Mouse (Mus musculus) megakaryocyte-erythroid progenitor cell, adult 5-6 weeks (primary cell): ENCODE measurements around the gene Dact2. TPM values are rescaled to one million over a fixed set of nuclear protein-coding genes. Genes with fewer than 3 reads are reported as not detected.

Source experiments
- ATAC-seq: replicated peaks from 2 replicates; pipeline ENCODE4 v1.8.0; 2016; ENCODE audit warnings: mild to moderate bottlenecking, inconsistent platforms; ENCODE audit not compliant: severe bottlenecking, poor library complexity, low FRiP score, low TSS enrichment
- total RNA-seq, 2 experiments: library from RNA; stranded (forward) in 1 of 2; stranded (reverse) in 1 of 2; fragments of 200-1000, 215-1000 nt in 1 of 2; fragments of >200 nt in 1 of 2; fragmentation: Nextera tagmentation in 1 of 2; gene quantifications; 2 replicates each; pipeline ENCODE4 v1.2.3; 2014 to 2017

Gene Dact2
- total RNA-seq (2014; fragmentation: Nextera tagmentation) (not detected in 2 replicates), total RNA-seq (2017) (not detected in 2 replicates)

- no peak for ATAC-seq
These were observed at the start of gene Dact2 for GRCm38 (mm10) chr17:14204061-14204460. Gene Dact2, minus strand, starts transcription at chr17:14204304.

DNA sequence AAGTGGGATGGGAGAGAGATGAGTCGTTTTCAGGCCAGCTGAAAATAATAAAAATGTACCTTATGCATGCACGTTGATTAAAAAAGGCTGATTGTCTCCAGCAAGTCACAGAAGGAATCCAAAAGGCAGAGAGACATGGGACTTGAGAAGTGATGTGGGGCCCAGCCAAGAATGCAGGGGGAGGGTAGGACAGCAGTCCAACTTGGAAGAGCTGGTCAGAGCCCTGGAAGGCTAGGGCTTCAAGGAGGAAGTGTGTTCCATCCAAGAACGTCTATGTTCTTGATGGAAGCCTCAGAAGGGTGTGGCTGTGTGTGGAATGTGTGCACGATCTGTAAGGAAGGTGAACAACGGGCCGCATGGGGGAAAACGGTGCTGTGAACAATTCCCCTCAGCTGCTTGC lies 48.4 kb upstream of the Dact2 start:
- no peak for ATAC-seq

GRCm38 (mm10) chr17:14250401-14250800 lies 46.3 kb upstream of the Dact2 start:
- no peak for ATAC-seq

GRCm38 (mm10) chr17:14249595-14249994 lies 45.5 kb upstream of the Dact2 start:
- ATAC-seq = no peak

DNA sequence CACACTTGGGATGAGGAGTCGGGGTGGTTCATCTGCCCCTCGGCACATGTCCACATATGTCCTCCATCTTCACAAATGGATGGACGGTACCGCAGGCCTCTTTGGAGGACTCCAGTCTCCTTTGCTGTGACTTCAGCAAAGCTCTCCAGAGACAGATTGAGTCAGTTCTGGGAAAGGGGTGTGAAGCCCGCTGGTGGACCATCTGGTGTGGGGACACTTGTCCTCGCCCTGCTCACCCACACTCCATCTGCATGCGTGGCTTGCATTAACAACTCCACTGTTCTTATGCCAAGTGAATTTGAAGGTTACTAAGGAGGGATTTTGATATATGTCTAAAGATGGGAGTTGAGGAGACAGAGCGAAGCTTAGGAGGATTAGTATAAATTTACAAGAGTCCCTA lies 43.8 kb upstream of the Dact2 start:
- ATAC-seq = no peak

- no peak for ATAC-seq
These were observed 42.2 kb upstream of the Dact2 start for GRCm38 (mm10) chr17:14246266-14246665.

- ATAC-seq = no peak
These were observed 40.3 kb upstream of the Dact2 start for GRCm38 (mm10) chr17:14244195-14244965.

DNA sequence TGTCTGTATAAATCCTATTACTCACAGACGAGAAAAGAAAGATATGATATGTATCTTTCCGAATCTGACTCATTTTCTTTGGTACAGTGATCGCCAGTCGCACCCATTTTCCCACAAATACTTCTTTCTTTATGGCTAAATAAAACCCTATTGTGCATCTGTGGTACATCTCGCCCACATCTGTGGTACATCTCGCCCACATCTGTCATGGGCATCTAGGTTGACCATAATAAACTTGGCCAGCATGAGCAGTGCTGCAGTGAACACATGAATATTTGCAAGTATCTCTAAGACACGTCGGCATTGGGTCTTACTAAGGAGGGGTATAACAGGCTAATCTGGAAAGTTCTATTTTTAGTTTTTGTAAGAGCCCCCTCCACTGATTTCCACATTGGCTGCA lies 38.5 kb upstream of the Dact2 start:
- ATAC-seq = no peak

DNA sequence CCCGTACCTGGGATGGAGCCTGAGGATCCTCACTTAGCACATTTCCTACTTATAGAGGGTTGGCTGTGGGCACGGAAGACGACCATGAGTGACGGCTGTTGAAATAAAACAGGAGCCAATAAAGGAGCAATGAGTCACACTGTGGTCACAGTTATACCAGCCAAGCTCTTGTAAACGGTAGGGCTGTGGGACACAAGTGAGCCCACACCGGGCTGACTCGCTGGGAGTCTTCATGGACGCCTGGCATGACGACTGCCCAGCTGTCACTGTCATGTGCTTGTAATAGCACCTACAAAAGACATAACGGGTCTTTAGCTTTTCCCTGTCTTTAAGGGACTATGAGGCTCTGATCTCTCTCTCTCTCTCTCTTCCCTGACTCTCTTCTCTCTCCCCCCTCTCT lies 35.9 kb upstream of the Dact2 start:
- ATAC-seq = no peak

DNA sequence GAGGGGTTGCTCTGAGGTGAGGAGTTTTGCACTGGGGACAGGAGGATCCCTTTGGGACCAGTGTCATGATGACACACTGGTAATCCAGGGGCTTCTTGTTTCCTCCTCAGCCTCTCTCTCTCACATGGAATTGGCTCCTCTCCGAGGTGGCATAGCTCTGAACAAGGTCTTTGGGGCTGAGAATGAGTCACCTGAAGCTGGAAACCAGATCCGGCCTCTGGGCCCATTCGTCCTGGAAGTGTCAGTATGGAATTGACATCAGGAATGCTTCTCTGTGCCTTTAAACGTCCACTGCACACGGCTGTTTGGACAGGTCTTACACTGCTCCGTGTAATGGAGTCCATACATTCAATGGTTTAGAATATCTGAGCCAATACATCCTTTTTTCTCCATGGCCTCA lies 33.0 kb upstream of the Dact2 start:
- no peak for ATAC-seq

GRCm38 (mm10) chr17:14234774-14235389 lies 30.8 kb upstream of the Dact2 start:
- no peak for ATAC-seq

- ATAC-seq = no peak
These were observed 29.6 kb upstream of the Dact2 start for GRCm38 (mm10) chr17:14233658-14234057.

DNA sequence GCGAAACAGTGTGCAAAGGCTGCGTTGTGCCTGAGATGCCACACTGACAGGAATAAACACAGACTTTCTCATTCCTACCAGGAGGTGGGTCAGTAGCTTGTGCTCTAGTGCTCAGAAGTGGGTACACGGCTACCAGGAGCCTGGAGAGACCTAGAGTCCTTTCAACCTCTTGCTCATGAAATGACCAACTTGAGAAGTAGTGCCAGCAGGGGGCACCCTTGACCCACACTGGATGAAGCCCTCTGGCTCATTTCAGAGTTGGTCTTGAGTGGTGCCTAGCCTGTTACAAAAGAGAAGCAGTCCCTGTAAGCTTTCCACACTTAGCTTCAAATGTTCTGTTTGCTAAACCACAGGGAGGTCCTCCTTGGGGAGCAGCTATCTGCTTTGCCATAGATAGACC lies 28.5 kb upstream of the Dact2 start:
- ATAC-seq = no peak

- no peak for ATAC-seq
These were observed 26.8 kb upstream of the Dact2 start for GRCm38 (mm10) chr17:14230698-14231430.

- no peak for ATAC-seq
These were observed 24.3 kb upstream of the Dact2 start for GRCm38 (mm10) chr17:14228381-14228780.

DNA sequence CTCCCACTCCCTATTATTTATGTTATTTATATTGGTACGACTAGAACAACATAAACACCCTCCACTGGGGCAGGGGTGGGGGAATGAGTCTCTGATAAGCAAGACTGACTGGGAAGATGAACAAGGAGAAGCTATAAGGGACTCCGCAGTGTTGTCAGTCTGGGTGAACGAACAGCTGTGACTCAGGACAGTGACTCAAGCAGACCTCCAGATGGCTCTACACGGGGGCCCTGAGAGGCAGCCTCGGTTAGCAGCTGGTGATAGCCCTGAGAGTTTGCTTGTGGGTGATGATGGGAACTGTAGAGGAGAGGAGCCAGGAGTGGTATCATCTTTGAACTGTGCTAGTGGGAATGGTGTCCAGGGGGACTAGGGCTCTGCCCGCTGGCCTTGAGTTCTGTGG lies 23.5 kb upstream of the Dact2 start:
- ATAC-seq = no peak

DNA sequence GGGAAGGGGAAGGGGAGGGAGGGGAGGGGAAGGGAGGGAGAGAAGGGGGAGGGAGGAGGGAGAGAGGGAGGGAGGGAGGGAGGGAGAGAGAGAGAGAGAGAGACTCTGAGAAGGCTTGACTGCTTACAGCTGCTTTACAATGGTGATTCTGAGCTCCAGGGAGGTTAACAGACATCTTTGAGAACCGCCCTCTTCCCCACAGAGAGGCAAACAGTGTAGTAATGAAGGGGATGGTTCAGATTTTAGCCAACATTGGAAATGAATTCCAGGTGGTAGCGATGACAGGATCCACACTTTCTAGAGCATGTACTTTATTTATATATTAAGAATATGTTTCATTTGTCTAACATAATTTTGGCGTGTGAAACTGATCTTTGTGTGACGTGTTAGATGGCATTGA lies 22.7 kb upstream of the Dact2 start:
- ATAC-seq = no peak

GRCm38 (mm10) chr17:14225982-14226652 lies 22.0 kb upstream of the Dact2 start:
- ATAC-seq = no peak

DNA sequence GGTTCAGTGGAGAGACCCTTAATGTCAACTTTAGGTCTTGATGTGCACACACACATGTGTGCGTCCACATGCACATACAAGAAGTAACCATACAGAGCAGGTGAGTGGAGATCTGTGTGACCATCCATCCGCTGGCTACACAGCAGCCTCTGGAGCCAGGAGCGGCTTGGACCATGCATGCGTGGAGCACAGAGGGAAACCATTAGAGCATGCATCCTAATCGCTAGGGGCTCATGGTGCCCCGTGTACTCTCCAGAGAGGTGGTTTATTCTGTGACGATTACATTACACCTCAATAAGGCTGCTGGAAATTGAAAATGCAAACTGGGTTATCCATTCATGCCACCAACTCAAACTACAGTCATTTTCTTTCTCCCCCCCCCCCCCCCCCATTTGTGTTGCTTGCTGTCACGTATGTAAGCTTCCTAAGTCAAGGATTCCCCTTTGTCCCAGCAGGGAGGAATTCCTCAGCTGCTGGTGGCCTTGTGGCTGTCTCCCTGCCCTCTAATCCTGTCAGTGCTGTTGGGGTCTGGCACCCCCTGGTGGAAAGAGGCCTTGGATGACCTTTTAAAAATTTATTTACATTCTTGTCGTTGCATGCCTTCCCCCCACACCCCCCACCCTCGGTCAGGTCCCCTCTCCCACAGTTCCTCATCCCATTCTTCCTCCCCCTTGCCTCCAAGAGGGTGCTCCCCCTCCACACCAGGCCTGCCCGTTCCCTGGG lies 17.9 kb upstream of the Dact2 start:
- ATAC-seq = no peak
